Mouse (Mus musculus): ENCODE measurements around the gene Ube2l6.
"Not testable (repeated sequence)": the region's sequence is repeated elsewhere in the genome, so short reads cannot be mapped to it uniquely, and the experiment has no call there.

The Ube2l6 gene

GRCm38 (mm10) chr2:84793871-84794270 lies 4.8 kb upstream of the Ube2l6 start:
- no peak for DNase-seq (ENCODE audit: low spot score)

- peak; percentile 87 for DNase-seq (ENCODE audit: low spot score)
Measured at GRCm38 (mm10) chr2:84797833-84798492, 665 bp upstream of the Ube2l6 start.

- peak; percentile 90 for DNase-seq (ENCODE audit: low spot score)
Measured at GRCm38 (mm10) chr2:84799041-84799561, 473 bp downstream of the Ube2l6 start.

GRCm38 (mm10) chr2:84800304-84800703 lies 1.7 kb downstream of the Ube2l6 start:
- DNase-seq (ENCODE audit: low spot score): no peak

- DNase-seq (ENCODE audit: low spot score): not testable (repeated sequence)
Measured at GRCm38 (mm10) chr2:84801223-84801622, 2.6 kb downstream of the Ube2l6 start.

- DNase-seq (ENCODE audit: low spot score): no peak
Measured at GRCm38 (mm10) chr2:84803963-84804362, 5.3 kb downstream of the Ube2l6 start.

- DNase-seq (ENCODE audit: low spot score): no peak
Measured at GRCm38 (mm10) chr2:84806546-84806945, 7.9 kb downstream of the Ube2l6 start.

- DNase-seq (ENCODE audit: low spot score): no peak
Measured at GRCm38 (mm10) chr2:84809330-84809729, 10.7 kb downstream of the Ube2l6 start.

- no peak for DNase-seq (ENCODE audit: low spot score)
Measured at GRCm38 (mm10) chr2:84810526-84810885, 11.9 kb downstream of the Ube2l6 start.

GRCm38 (mm10) chr2:84810886-84811577 lies 12.4 kb downstream of the Ube2l6 start:
- DNase-seq (ENCODE audit: low spot score): no peak

GRCm38 (mm10) chr2:84811880-84812279 lies 13.3 kb downstream of the Ube2l6 start:
- no peak for DNase-seq (ENCODE audit: low spot score)

GRCm38 (mm10) chr2:84812676-84813075 lies 14.0 kb downstream of the Ube2l6 start:
- no peak for DNase-seq (ENCODE audit: low spot score)

GRCm38 (mm10) chr2:84819861-84820260 lies 21.2 kb downstream of the Ube2l6 start:
- no peak for DNase-seq (ENCODE audit: low spot score)

- DNase-seq (ENCODE audit: low spot score): no peak
Measured at GRCm38 (mm10) chr2:84822552-84822951, 23.9 kb downstream of the Ube2l6 start, which contains the start of gene Smtnl1. Gene Smtnl1 (minus strand): TSS chr2:84822652.

GRCm38 (mm10) chr2:84823237-84823636 lies 24.6 kb downstream of the Ube2l6 start:
- peak; percentile 72 for DNase-seq (ENCODE audit: low spot score)

GRCm38 (mm10) chr2:84826488-84827282 lies 28.1 kb downstream of the Ube2l6 start, which contains the start of gene Timm10:
Gene Timm10 (plus strand): TSS chr2:84826997.
- peak; percentile 95 for DNase-seq (ENCODE audit: low spot score)

- peak; percentile 45 for DNase-seq (ENCODE audit: low spot score)
Measured at GRCm38 (mm10) chr2:84827283-84827920, 28.8 kb downstream of the Ube2l6 start.

GRCm38 (mm10) chr2:84831666-84832391 lies 33.2 kb downstream of the Ube2l6 start:
- DNase-seq (ENCODE audit: low spot score): peak; percentile 89

GRCm38 (mm10) chr2:84837107-84837506 lies 38.5 kb downstream of the Ube2l6 start:
- no peak for DNase-seq (ENCODE audit: low spot score)

GRCm38 (mm10) chr2:84837817-84838592 lies 39.4 kb downstream of the Ube2l6 start:
- no peak for DNase-seq (ENCODE audit: low spot score)

GRCm38 (mm10) chr2:84838593-84838949 lies 39.9 kb downstream of the Ube2l6 start, which contains the start of gene Slc43a1:
Gene Slc43a1 (plus strand): TSS chr2:84838850.
- no peak for DNase-seq (ENCODE audit: low spot score)

Measured in MN1 (cell line).